Mouse (Mus musculus) stomach, postnatal 0 days (tissue): ENCODE data around the gene Spata9.

ENCODE experiments used
- CTCF ChIP-seq: IDR thresholded peaks from 2 replicates; pipeline ENCODE4 v1.5.1; 2016; ENCODE audit warnings: antibody characterized with exemption, low read depth, mild to moderate bottlenecking, moderate library complexity
- EP300 ChIP-seq: optimal IDR thresholded peaks from 2 replicates; pipeline ENCODE3; 2016; ENCODE audit warnings: antibody characterized with exemption

- TF ChIP-seq CTCF: no peak
- TF ChIP-seq EP300: no peak
These were observed 21.1 kb downstream of the Spata9 start for GRCm38 (mm10) chr13:75988096-75988495.
